Mouse (Mus musculus) adrenal gland, postnatal 25 days (tissue): ENCODE measurements around the gene Hsd11b1. TPM values are rescaled to one million over a fixed set of nuclear protein-coding genes. Genes with fewer than 3 reads are reported as not detected.

Experiments used
- DNase-seq: peaks from one replicate; pipeline ENCODE4 v3.0.0; 2021; ENCODE audit warnings: mixed read lengths
- total RNA-seq: library from RNA; stranded (reverse); gene quantifications from 2 replicates; pipeline ENCODE4 v1.2.3, GENCODE M21; 2021

Hsd11b1 gene
- total RNA-seq, 1 experiment from 2014 or later: 71.0 TPM

GRCm38 (mm10) chr1:193200640-193201382 is 63.1 kb downstream of the Hsd11b1 start:
- DNase-seq: no peak

- no peak for DNase-seq
Measured at GRCm38 (mm10) chr1:193198312-193198711, 65.6 kb downstream of the Hsd11b1 start.

GRCm38 (mm10) chr1:193197494-193198205 is 66.2 kb downstream of the Hsd11b1 start:
- no peak for DNase-seq

- no peak for DNase-seq
Measured at GRCm38 (mm10) chr1:193195169-193195810, 68.6 kb downstream of the Hsd11b1 start.

GRCm38 (mm10) chr1:193194416-193195140 is 69.3 kb downstream of the Hsd11b1 start:
- no peak for DNase-seq

GRCm38 (mm10) chr1:193191675-193192283 is 72.1 kb downstream of the Hsd11b1 start:
- DNase-seq: no peak

GRCm38 (mm10) chr1:193189771-193190170 is 74.1 kb downstream of the Hsd11b1 start:
- DNase-seq: no peak

GRCm38 (mm10) chr1:193189151-193189621 is 74.7 kb downstream of the Hsd11b1 start:
- no peak for DNase-seq

GRCm38 (mm10) chr1:193188257-193188656 is 75.6 kb downstream of the Hsd11b1 start:
- no peak for DNase-seq

- no peak for DNase-seq
Measured at GRCm38 (mm10) chr1:193181104-193181503, 82.8 kb downstream of the Hsd11b1 start.

GRCm38 (mm10) chr1:193174143-193174733 is 89.6 kb downstream of the Hsd11b1 start:
- DNase-seq: no peak

GRCm38 (mm10) chr1:193173810-193174129 is 90.1 kb downstream of the Hsd11b1 start:
- no peak for DNase-seq

- DNase-seq: peak; percentile 92
Measured at GRCm38 (mm10) chr1:193172991-193173809, 90.7 kb downstream of the Hsd11b1 start.

Other genes with a start within 250 kb of the Hsd11b1 start
- 8.8 and 12.8 TPM in 2 replicates for gene Syt14, start 228.3 kb downstream of the Hsd11b1 start, total RNA-seq
- 23.3 and 23.4 TPM in 2 replicates for gene Diexf, start 133.8 kb downstream of the Hsd11b1 start, total RNA-seq
- gene Irf6, start 111.0 kb downstream of the Hsd11b1 start, total RNA-seq: 0.18 and 0.38 TPM in 2 replicates
- gene A130010J15Rik, start 96.0 kb downstream of the Hsd11b1 start, total RNA-seq: 1.6 and 4.9 TPM in 2 replicates
- gene Traf3ip3, start 62.4 kb downstream of the Hsd11b1 start, total RNA-seq: 1.5 and 3.4 TPM in 2 replicates
- 0.76 and 2.3 TPM in 2 replicates for gene Lamb3, start 56.4 kb downstream of the Hsd11b1 start, total RNA-seq
- 62.3 and 98.6 TPM in 2 replicates for gene G0s2, start 9.1 kb upstream of the Hsd11b1 start, total RNA-seq
- gene Camk1g, start 106.2 kb upstream of the Hsd11b1 start, total RNA-seq: 0.12 TPM in 1 of 2 replicates, not detected in the other